Mouse (Mus musculus): Measurements from ENCODE around the gene Mex3a. TPM values are rescaled to one million over a fixed set of nuclear protein-coding genes. Genes with fewer than 3 reads are reported as not detected.
A peak's percentile ranks its signal among the peaks of the same experiment; 100 is the strongest.

Gene Mex3a
- polyA plus RNA-seq, 1 experiment = 0.84 TPM

- TF ChIP-seq POLR2A (IDR thresholded peaks at IDR 0.05; ENCODE audit: borderline replicate concordance, extremely low read depth, low read depth, low read length) = no peak
- no peak for TF ChIP-seq CTCF (IDR thresholded peaks at IDR 0.05; ENCODE audit: insufficient read depth, low read length)
- 66% methylated on average over 8 of the region's 8 CpGs for WGBS
- no peak for DNase-seq
- no peak overlapping the region for H3K4me3 ChIP-seq (replicated peaks; ENCODE audit: extremely low read depth, low read depth, low read length)
- H3K4me1 ChIP-seq (ENCODE audit: control insufficient read depth, insufficient read depth, low read length) = peaks cover 7% of the 10 kb centered on the region; the same call in 1 of the 2 replicates
These were observed 9.2 kb upstream of the Mex3a start for GRCm38 (mm10) chr3:88523027-88523426.

GRCm38 (mm10) chr3:88525021-88525420, 7.2 kb upstream of the Mex3a start:
- no peak for DNase-seq
- Histone ChIP-seq H3K4me3 (replicated peaks; ENCODE audit: extremely low read depth, low read depth, low read length) (no peak overlapping the region), H3K4me1 (ENCODE audit: control insufficient read depth, insufficient read depth, low read length) (peaks cover 7% of the 10 kb centered on the region; the same call in 1 of the 2 replicates)
- WGBS = 85% methylated on average over 5 of the region's 5 CpGs
- no peak for TF ChIP-seq POLR2A (IDR thresholded peaks at IDR 0.05; ENCODE audit: borderline replicate concordance, extremely low read depth, low read depth, low read length)
- no peak for TF ChIP-seq CTCF (IDR thresholded peaks at IDR 0.05; ENCODE audit: insufficient read depth, low read length)

GRCm38 (mm10) chr3:88526157-88527131, 5.8 kb upstream of the Mex3a start:
- peaks cover 7% of the 10 kb centered on the region; the same call in 1 of the 2 replicates for H3K4me1 ChIP-seq (ENCODE audit: control insufficient read depth, insufficient read depth, low read length)
- 34% methylated on average over 17 of the region's 17 CpGs for WGBS
- TF ChIP-seq POLR2A (IDR thresholded peaks at IDR 0.05; ENCODE audit: borderline replicate concordance, extremely low read depth, low read depth, low read length) = no peak
- TF ChIP-seq CTCF (IDR thresholded peaks at IDR 0.05; ENCODE audit: insufficient read depth, low read length) = peak; percentile 99
- H3K4me3 ChIP-seq (replicated peaks; ENCODE audit: extremely low read depth, low read depth, low read length) = no peak overlapping the region
- peak; percentile 79 for DNase-seq

- TF ChIP-seq POLR2A (IDR thresholded peaks at IDR 0.05; ENCODE audit: borderline replicate concordance, extremely low read depth, low read depth, low read length) (no peak), CTCF (IDR thresholded peaks at IDR 0.05; ENCODE audit: insufficient read depth, low read length) (no peak)
- DNase-seq = no peak
- Histone ChIP-seq H3K4me1 (ENCODE audit: control insufficient read depth, insufficient read depth, low read length) (peaks cover 7% of the 10 kb centered on the region; the same call in 1 of the 2 replicates), H3K4me3 (replicated peaks; ENCODE audit: extremely low read depth, low read depth, low read length) (no peak overlapping the region)
- WGBS = 56% methylated on average over 8 of the region's 8 CpGs
These were observed 4.6 kb upstream of the Mex3a start for GRCm38 (mm10) chr3:88527565-88527964.

GRCm38 (mm10) chr3:88528646-88529045, 3.5 kb upstream of the Mex3a start:
- no peak overlapping the region for H3K4me3 ChIP-seq (replicated peaks; ENCODE audit: extremely low read depth, low read depth, low read length)
- DNase-seq = no peak
- peaks cover 7% of the 10 kb centered on the region; the same call in 1 of the 2 replicates for H3K4me1 ChIP-seq (ENCODE audit: control insufficient read depth, insufficient read depth, low read length)
- WGBS = 86% methylated on average over 11 of the region's 11 CpGs
- no peak for TF ChIP-seq POLR2A (IDR thresholded peaks at IDR 0.05; ENCODE audit: borderline replicate concordance, extremely low read depth, low read depth, low read length)
- TF ChIP-seq CTCF (IDR thresholded peaks at IDR 0.05; ENCODE audit: insufficient read depth, low read length) = no peak

GRCm38 (mm10) chr3:88529204-88530000, 2.8 kb upstream of the Mex3a start:
- peaks cover 5% of the 10 kb centered on the region; the same call in 1 of the 2 replicates for H3K4me1 ChIP-seq (ENCODE audit: control insufficient read depth, insufficient read depth, low read length)
- no peak overlapping the region for H3K4me3 ChIP-seq (replicated peaks; ENCODE audit: extremely low read depth, low read depth, low read length)
- no peak for DNase-seq
- TF ChIP-seq POLR2A (IDR thresholded peaks at IDR 0.05; ENCODE audit: borderline replicate concordance, extremely low read depth, low read depth, low read length) (no peak), CTCF (IDR thresholded peaks at IDR 0.05; ENCODE audit: insufficient read depth, low read length) (no peak)
- 61% methylated on average over 7 of the region's 7 CpGs for WGBS

GRCm38 (mm10) chr3:88530082-88530864, 1.9 kb upstream of the Mex3a start:
- Histone ChIP-seq H3K4me3 (replicated peaks; ENCODE audit: extremely low read depth, low read depth, low read length) (no peak overlapping the region), H3K4me1 (ENCODE audit: control insufficient read depth, insufficient read depth, low read length) (peaks cover 5% of the 10 kb centered on the region; the same call in 1 of the 2 replicates)
- TF ChIP-seq POLR2A (IDR thresholded peaks at IDR 0.05; ENCODE audit: borderline replicate concordance, extremely low read depth, low read depth, low read length) = no peak
- TF ChIP-seq CTCF (IDR thresholded peaks at IDR 0.05; ENCODE audit: insufficient read depth, low read length) = no peak
- 48% methylated on average over 11 of the region's 11 CpGs for WGBS
- DNase-seq = no peak

- WGBS = 1% methylated on average over 62 of the region's 63 CpGs
- TF ChIP-seq CTCF (IDR thresholded peaks at IDR 0.05; ENCODE audit: insufficient read depth, low read length) = no peak
- TF ChIP-seq POLR2A (IDR thresholded peaks at IDR 0.05; ENCODE audit: borderline replicate concordance, extremely low read depth, low read depth, low read length) = peak; percentile 27; the same call in 1 of the 2 replicates
- peaks cover 5% of the 10 kb centered on the region; the same call in 1 of the 2 replicates for H3K4me1 ChIP-seq (ENCODE audit: control insufficient read depth, insufficient read depth, low read length)
- H3K4me3 ChIP-seq (replicated peaks; ENCODE audit: extremely low read depth, low read depth, low read length) = peak overlapping the region; percentile 76
- DNase-seq = peak; percentile 90
These were observed 572 bp upstream of the Mex3a start for GRCm38 (mm10) chr3:88531348-88532298.

Data from lung, adult 2 months (tissue).